Comparison of ENCODE assay signal across 1 mouse cellular context in the genomic region with DNA sequence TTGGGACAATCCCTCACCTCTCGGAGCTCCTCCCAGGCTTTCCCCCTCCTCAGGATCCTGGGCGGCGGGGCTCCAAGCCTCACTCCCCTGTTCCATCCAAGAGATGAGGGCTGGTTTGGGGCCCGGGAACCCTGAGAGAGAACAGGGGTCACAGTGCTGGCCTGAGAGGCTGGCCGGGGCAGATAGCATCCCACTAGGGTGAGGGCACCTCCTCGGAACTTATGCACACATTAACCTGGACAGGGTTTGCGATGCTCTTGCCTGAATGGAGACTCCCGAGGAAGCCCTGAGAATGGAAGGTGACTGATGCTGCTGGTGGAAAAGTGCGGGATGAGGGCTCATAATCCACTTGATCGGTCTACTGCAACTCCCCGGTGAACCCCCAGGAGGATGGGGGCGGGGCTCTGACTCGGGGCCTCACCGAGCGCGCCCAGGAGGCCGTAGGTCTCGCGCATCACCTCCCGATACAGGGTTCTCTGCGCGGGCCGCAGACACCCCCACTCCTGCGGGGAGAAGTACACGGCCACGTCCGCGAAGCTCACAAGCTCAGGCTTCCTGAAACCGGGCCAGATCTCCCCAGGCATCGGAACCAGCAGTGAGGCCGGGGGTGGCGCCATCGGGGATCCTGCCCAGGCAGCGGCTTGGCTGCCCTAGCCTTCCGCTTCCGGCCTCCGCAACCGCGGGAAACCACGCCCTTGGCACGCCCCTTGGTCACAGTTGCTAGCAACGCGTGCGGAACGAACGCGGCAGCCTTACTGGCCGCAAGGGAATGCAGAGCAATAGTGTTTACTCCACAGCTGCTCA.
TF ChIP-seq lines count a peak whose summit lies in the region.

A gene (minus strand): TSS at position 681 of the 804 bp plus-strand sequence.

TF ChIP-seq in CH12.LX, 34 proteins besides CTCF, POLR2A, EP300 and RAD21 (continued from another document):
- TF ChIP-seq POLR2AphosphoS2 (IDR thresholded peaks at IDR 0.05; ENCODE audit: low read depth, low read length): peak; percentile 70; the same call in 1 of the 2 replicates
- no peak for TF ChIP-seq USF2 (conservative IDR thresholded peaks at IDR 0.05; ENCODE audit: low read depth, low read length)
- peak; percentile 52; the same call in 1 of the 2 replicates for TF ChIP-seq MYC (IDR thresholded peaks at IDR 0.05; ENCODE audit: low read depth, low read length)
- TF ChIP-seq NELFE (IDR thresholded peaks at IDR 0.05; ENCODE audit: low read depth, low read length): peak; percentile 93
- peak; percentile 49; the same call in 1 of the 2 replicates for TF ChIP-seq MEF2A (IDR thresholded peaks at IDR 0.05; ENCODE audit: borderline replicate concordance, low read depth, low read length)
- TF ChIP-seq SIN3A (IDR thresholded peaks at IDR 0.05; ENCODE audit: low read length): peak; percentile 99
- peak; percentile 46; the same call in 1 of the 2 replicates for TF ChIP-seq NRF1 (IDR thresholded peaks at IDR 0.05; ENCODE audit: low read depth, low read length)
- TF ChIP-seq TBP (conservative IDR thresholded peaks at IDR 0.05; ENCODE audit: low read depth, low read length): peak; percentile 53; the same call in 1 of the 2 replicates
- TF ChIP-seq ZC3H11A (IDR thresholded peaks at IDR 0.05; ENCODE audit: low read depth, low read length): no peak
- TF ChIP-seq TCF12 (IDR thresholded peaks at IDR 0.05; ENCODE audit: low read depth, low read length): peak; percentile 73; the same call in 1 of the 2 replicates
- TF ChIP-seq BHLHE40 (IDR thresholded peaks at IDR 0.05; ENCODE audit: low read depth, low read length): peak; percentile 90
- peak; percentile 88 for TF ChIP-seq ZMIZ1 (IDR thresholded peaks at IDR 0.05; ENCODE audit: low read depth, low read length)
- no peak for TF ChIP-seq MAFK (IDR thresholded peaks at IDR 0.05; ENCODE audit: insufficient replicate concordance, low read length)
